ENCODE assay signal across 8 mouse cellular contexts in genomic region chr5:24426037-24426432, GRCm38 (mm10). TPM values are rescaled to one million over a fixed set of nuclear protein-coding genes. Genes with fewer than 3 reads are reported as not detected.
DNase-seq lines count a peak whose midpoint lies in the region; ATAC-seq lines count a peak whose summit lies in the region.

No protein-coding gene starts in this region.

- WGBS in heart, embryonic 12.5 days = 1% methylated on average over 10 of the region's 10 CpGs
- WGBS in hindbrain, embryonic 15.5 days = 4% methylated on average over 10 of the region's 10 CpGs
- WGBS in macrophage (ENCODE audit: missing documents) = 20% methylated on average over 10 of the region's 10 CpGs

- H3K9ac ChIP-seq in heart, embryonic 12.5 days = peak overlapping the region; percentile 85
- H3K9ac ChIP-seq in hindbrain, embryonic 15.5 days = peak overlapping the region; percentile 59; the same call in 1 of the 2 replicates

- H3K4me2 ChIP-seq in heart, embryonic 12.5 days = peak overlapping the region; percentile 80
- H3K4me2 ChIP-seq in hindbrain, embryonic 15.5 days = peak overlapping the region; percentile 72

- H3K4me1 ChIP-seq in heart, embryonic 12.5 days (replicated peaks) = peaks cover 49% of the 10 kb centered on the region
- peaks cover 58% of the 10 kb centered on the region for H3K4me1 ChIP-seq in hindbrain, embryonic 15.5 days (replicated peaks)

- DNase-seq in heart, postnatal 10 days = no peak
- DNase-seq in NIH3T3 (ENCODE audit: low read depth) = peak; percentile 72
- DNase-seq in frontal cortex, adult 2 months (ENCODE audit: extremely low spot score in 1 of 2, low spot score in 1 of 2) = no peak
- DNase-seq in frontal cortex, postnatal 36 days (ENCODE audit: low spot score in 2 of 2) = no peak
- DNase-seq in ovary, postnatal 36 days (ENCODE audit: low spot score) = no peak

- intact Hi-C loops in heart, postnatal 10 days (cut with DNase I) = loop anchor here (2.0 kb wide), 2 partner anchors 19 to 45 kb away; partner anchors contain the start of gene Fastk

- no peaks in the 10 kb centered on the region for H3K9me3 ChIP-seq in heart, embryonic 12.5 days (replicated peaks)
- no peaks in the 10 kb centered on the region for H3K9me3 ChIP-seq in hindbrain, embryonic 15.5 days

- H3K79me2 ChIP-seq in macrophage (ENCODE audit: inconsistent target) = peaks cover 32% of the 10 kb centered on the region

- H3K27me3 ChIP-seq in heart, embryonic 12.5 days (replicated peaks) = no peaks in the 10 kb centered on the region
- H3K27me3 ChIP-seq in hindbrain, embryonic 15.5 days = peaks cover 4% of the 10 kb centered on the region; the same call in 1 of the 2 replicates

- peak overlapping the region; percentile 97; the same call in 1 of the 2 replicates for H3K27ac ChIP-seq in heart, embryonic 12.5 days (ENCODE audit: poor library complexity, severe bottlenecking)
- H3K27ac ChIP-seq in hindbrain, embryonic 15.5 days (replicated peaks) = no peak overlapping the region
- peak overlapping the region; percentile 59 for H3K27ac ChIP-seq in macrophage

- ATAC-seq in heart, embryonic 12.5 days (ENCODE audit: insufficient number of reproducible peaks, low FRiP score) = no peak
- ATAC-seq in hindbrain, embryonic 15.5 days (ENCODE audit: low FRiP score, low read depth) = no peak

- peaks cover 20% of the 10 kb centered on the region for H3K36me3 ChIP-seq in heart, embryonic 12.5 days
- no peaks in the 10 kb centered on the region for H3K36me3 ChIP-seq in hindbrain, embryonic 15.5 days
- peaks cover 24% of the 10 kb centered on the region for H3K36me3 ChIP-seq in macrophage (ENCODE audit: inconsistent target)

- peak overlapping the region; percentile 76 for H3K4me3 ChIP-seq in heart, embryonic 12.5 days
- H3K4me3 ChIP-seq in hindbrain, embryonic 15.5 days = peak overlapping the region; percentile 62
- peak overlapping the region; percentile 87 for H3K4me3 ChIP-seq in macrophage (ENCODE audit: inconsistent target)

RNA-seq across cellular contexts. Expression of gene Slc4a2, which starts 2.4 kb away (rescaled TPM):
- 31.1 and 39.4 TPM in 2 replicates for polyA plus RNA-seq in heart, embryonic 12.5 days (2016; fragmentation: Nextera tagmentation; extraction: Ambion mirVana)
- 10 to 100 TPM; 49.2 to 52.4 TPM for total RNA-seq in heart, postnatal 10 days (2021)
- 25.1 and 26.8 TPM in 2 replicates for polyA plus RNA-seq in hindbrain, embryonic 15.5 days (2015; fragmentation: Nextera tagmentation; extraction: Ambion mirVana)
- 100 to 1,000 TPM in 14 of 26 experiments, 10 to 100 TPM in 12; 39.0 to 197 (median 104) TPM for total RNA-seq in macrophage (2018; cell fraction: chromatin; rRNA removed)
- total RNA-seq in macrophage (2018; cell fraction: cytosol; rRNA removed) = 10 to 100 TPM; 17.3 to 43.5 (median 30.9) TPM
- total RNA-seq in macrophage (2018; cell fraction: nucleus; rRNA removed) = 100 to 1,000 TPM in 4 of 26 experiments, 10 to 100 TPM in 22; 38.0 to 127 (median 68.2) TPM
- 21.8 to 34.7 TPM (median 34.2 TPM) in 3 replicates for polyA plus RNA-seq in macrophage (2018)
- 32.2 and 32.3 TPM in 2 replicates for polyA plus RNA-seq in frontal cortex, adult 2 months (2012; rRNA removed)

RNA-seq across cellular contexts. Expression of gene Cdk5, which starts 2.7 kb away (rescaled TPM):
- polyA plus RNA-seq in heart, embryonic 12.5 days (2016; fragmentation: Nextera tagmentation; extraction: Ambion mirVana) = 32.0 and 35.9 TPM in 2 replicates
- total RNA-seq in heart, postnatal 10 days (2021) = 10 to 100 TPM; 21.5 to 25.0 TPM
- polyA plus RNA-seq in hindbrain, embryonic 15.5 days (2015; fragmentation: Nextera tagmentation; extraction: Ambion mirVana) = 115 and 123 TPM in 2 replicates
- total RNA-seq in macrophage (2018; cell fraction: chromatin; rRNA removed) = 10 to 100 TPM; 20.2 to 77.5 (median 50.6) TPM
- total RNA-seq in macrophage (2018; cell fraction: cytosol; rRNA removed) = 10 to 100 TPM; 12.6 to 17.8 (median 15.1) TPM
- total RNA-seq in macrophage (2018; cell fraction: nucleus; rRNA removed) = 10 to 100 TPM; 13.4 to 62.9 (median 39.9) TPM
- 15.2 to 21.5 TPM (median 20.5 TPM) in 3 replicates for polyA plus RNA-seq in macrophage (2018)
- polyA plus RNA-seq in frontal cortex, adult 2 months (2012; rRNA removed) = 214 and 226 TPM in 2 replicates

RNA-seq across cellular contexts. Expression of gene Asic3, which starts 12.8 kb away (rescaled TPM):
- 0.09 and 0.19 TPM in 2 replicates for polyA plus RNA-seq in heart, embryonic 12.5 days (2016; fragmentation: Nextera tagmentation; extraction: Ambion mirVana)
- total RNA-seq in heart, postnatal 10 days (2021) = under 1 TPM; 0.12 to 0.22 TPM
- polyA plus RNA-seq in hindbrain, embryonic 15.5 days (2015; fragmentation: Nextera tagmentation; extraction: Ambion mirVana) = 0.88 and 1.4 TPM in 2 replicates
- 1 to 10 TPM in 3 of 26 experiments, under 1 TPM in 8, not detected in 15; 0.21 to 1.7 (median 0.51) TPM for total RNA-seq in macrophage (2018; cell fraction: chromatin; rRNA removed)
- not detected for total RNA-seq in macrophage (2018; cell fraction: cytosol; rRNA removed)
- under 1 TPM in 7 of 26 experiments, not detected in 19; 0.24 to 0.85 (median 0.42) TPM for total RNA-seq in macrophage (2018; cell fraction: nucleus; rRNA removed)
- not detected in 3 replicates for polyA plus RNA-seq in macrophage (2018)
- polyA plus RNA-seq in frontal cortex, adult 2 months (2012; rRNA removed) = 0.86 and 0.92 TPM in 2 replicates

RNA-seq across cellular contexts. Expression of gene Fastk, which starts 19.1 kb away (rescaled TPM):
- polyA plus RNA-seq in heart, embryonic 12.5 days (2016; fragmentation: Nextera tagmentation; extraction: Ambion mirVana) = 172 and 175 TPM in 2 replicates
- 100 to 1,000 TPM; 207 to 209 TPM for total RNA-seq in heart, postnatal 10 days (2021)
- polyA plus RNA-seq in hindbrain, embryonic 15.5 days (2015; fragmentation: Nextera tagmentation; extraction: Ambion mirVana) = 96.8 and 113 TPM in 2 replicates
- total RNA-seq in macrophage (2018; cell fraction: chromatin; rRNA removed) = 100 to 1,000 TPM in 14 of 26 experiments, 10 to 100 TPM in 12; 50.0 to 163 (median 113) TPM
- total RNA-seq in macrophage (2018; cell fraction: cytosol; rRNA removed) = 10 to 100 TPM; 21.5 to 41.1 (median 31.1) TPM
- 100 to 1,000 TPM in 4 of 26 experiments, 10 to 100 TPM in 22; 38.9 to 116 (median 73.8) TPM for total RNA-seq in macrophage (2018; cell fraction: nucleus; rRNA removed)
- polyA plus RNA-seq in macrophage (2018) = 30.5 to 41.6 TPM (median 31.5 TPM) in 3 replicates
- 223 and 235 TPM in 2 replicates for polyA plus RNA-seq in frontal cortex, adult 2 months (2012; rRNA removed)

RNA-seq across cellular contexts. Expression of gene Tmub1, which starts 21.6 kb away (rescaled TPM):
- 18.9 and 19.7 TPM in 2 replicates for polyA plus RNA-seq in heart, embryonic 12.5 days (2016; fragmentation: Nextera tagmentation; extraction: Ambion mirVana)
- total RNA-seq in heart, postnatal 10 days (2021) = 10 to 100 TPM in 1 of 2 experiments, 1 to 10 TPM in 1; 9.6 to 10.7 TPM
- polyA plus RNA-seq in hindbrain, embryonic 15.5 days (2015; fragmentation: Nextera tagmentation; extraction: Ambion mirVana) = 55.1 and 64.2 TPM in 2 replicates
- total RNA-seq in macrophage (2018; cell fraction: chromatin; rRNA removed) = 1 to 10 TPM in 12 of 26 experiments, under 1 TPM in 4, not detected in 10; 0.63 to 4.0 (median 1.4) TPM
- 10 to 100 TPM in 10 of 26 experiments, 1 to 10 TPM in 16; 3.9 to 13.7 (median 9.5) TPM for total RNA-seq in macrophage (2018; cell fraction: cytosol; rRNA removed)
- total RNA-seq in macrophage (2018; cell fraction: nucleus; rRNA removed) = 1 to 10 TPM in 25 of 26 experiments, under 1 TPM in 1; 0.98 to 8.8 (median 3.9) TPM
- 7.8 to 14.5 TPM (median 12.4 TPM) in 3 replicates for polyA plus RNA-seq in macrophage (2018)
- polyA plus RNA-seq in frontal cortex, adult 2 months (2012; rRNA removed) = 42.7 and 43.7 TPM in 2 replicates
